In the genomic region with DNA sequence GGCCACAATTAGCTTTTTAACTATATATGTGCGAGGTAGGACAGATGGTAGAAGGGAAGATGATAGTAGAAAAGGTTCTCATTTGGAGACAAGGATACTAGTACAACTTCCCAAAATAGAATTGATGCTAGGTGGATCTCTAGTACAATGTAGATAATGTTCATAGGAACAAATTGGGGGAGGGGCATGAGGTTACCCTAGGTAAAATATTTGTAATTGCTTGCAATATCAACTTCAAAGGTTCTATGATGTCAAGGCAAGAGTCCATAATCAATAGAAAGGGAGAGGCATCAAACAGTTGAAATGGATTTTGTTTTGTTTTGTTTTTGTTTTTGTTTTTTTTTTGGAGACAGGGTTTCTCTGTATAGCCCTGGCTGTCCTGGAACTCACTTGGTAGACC, we compare ENCODE assay signal across 29 mouse cellular contexts. TPM values are rescaled to one million over a fixed set of nuclear protein-coding genes. Genes with fewer than 3 reads are reported as not detected.
"Had no signal": no experiment of that assay in that cellular context is flagged by ENCODE, and none has a peak within 500 bp of the region (broad histone marks: within the 10 kb centered on the region; RNA-seq: fewer than 3 reads in every experiment).

No protein-coding gene starts in this region.

- H3K4me1 ChIP-seq: embryonic facial prominence, embryonic 10.5 days; embryonic facial prominence, embryonic 12.5 days; embryonic facial prominence, embryonic 13.5 days; embryonic facial prominence, embryonic 15.5 days; forebrain, embryonic 10.5 days; forebrain, embryonic 12.5 days; forebrain, embryonic 13.5 days; forebrain, embryonic 15.5 days had no signal

- H3K4me2 ChIP-seq: embryonic facial prominence, embryonic 12.5 days; embryonic facial prominence, embryonic 13.5 days; embryonic facial prominence, embryonic 15.5 days; forebrain, embryonic 12.5 days; forebrain, embryonic 13.5 days; forebrain, embryonic 15.5 days had no signal

- H3K4me3 ChIP-seq: embryonic facial prominence, embryonic 10.5 days; embryonic facial prominence, embryonic 12.5 days; embryonic facial prominence, embryonic 13.5 days; embryonic facial prominence, embryonic 15.5 days; erythroblast, embryonic 14.5 days; forebrain, embryonic 10.5 days; forebrain, embryonic 12.5 days; forebrain, embryonic 13.5 days; forebrain, embryonic 15.5 days; gastrocnemius, adult 2 months; heart, adult 2 months had no signal

- ATAC-seq: forebrain, embryonic 13.5 days; forebrain, embryonic 14.5 days; forebrain, embryonic 15.5 days; forebrain, embryonic 16.5 days; forebrain, postnatal 0 days had no signal

- H3K27me3 ChIP-seq: embryonic facial prominence, embryonic 12.5 days; embryonic facial prominence, embryonic 13.5 days; embryonic facial prominence, embryonic 15.5 days; forebrain, embryonic 12.5 days; forebrain, embryonic 13.5 days; forebrain, embryonic 15.5 days had no signal

- H3K9ac ChIP-seq: embryonic facial prominence, embryonic 12.5 days; embryonic facial prominence, embryonic 13.5 days; embryonic facial prominence, embryonic 15.5 days; forebrain, embryonic 12.5 days; forebrain, embryonic 13.5 days; forebrain, embryonic 15.5 days; forebrain, postnatal 0 days had no signal

- H3K36me3 ChIP-seq: embryonic facial prominence, embryonic 10.5 days; embryonic facial prominence, embryonic 12.5 days; embryonic facial prominence, embryonic 13.5 days; embryonic facial prominence, embryonic 15.5 days; forebrain, embryonic 10.5 days; forebrain, embryonic 12.5 days; forebrain, embryonic 15.5 days had no signal

- H3K27ac ChIP-seq: embryonic facial prominence, embryonic 10.5 days; embryonic facial prominence, embryonic 12.5 days; embryonic facial prominence, embryonic 13.5 days; embryonic facial prominence, embryonic 15.5 days; forebrain, embryonic 10.5 days; forebrain, embryonic 12.5 days; forebrain, embryonic 13.5 days; forebrain, embryonic 15.5 days; gastrocnemius, adult 2 months; heart, adult 2 months had no signal

- H3K9me3 ChIP-seq: embryonic facial prominence, embryonic 10.5 days; embryonic facial prominence, embryonic 12.5 days; embryonic facial prominence, embryonic 13.5 days; embryonic facial prominence, embryonic 15.5 days; forebrain, embryonic 10.5 days; forebrain, embryonic 12.5 days; forebrain, embryonic 13.5 days; forebrain, embryonic 15.5 days had no signal

- DNase-seq: cerebellum, adult 8-10 months; cerebellum, adult 9-10 months; cerebellum, adult 9-11 months; cerebellum, postnatal 10 days; cerebellum, postnatal 14 days; cerebellum, postnatal 25 days; cerebellum, postnatal 36 days; embryo, embryonic 11 days; forebrain, postnatal 0 days; gastrocnemius, adult 2 months; gastrocnemius, postnatal 10 days; gastrocnemius, postnatal 14 days; gastrocnemius, postnatal 25 days; gastrocnemius, postnatal 36 days; heart, adult 18-20 months; heart, adult 2 months had no signal

RNA-seq across cellular contexts. Expression of gene Abcc2, which starts 12.0 kb away (rescaled TPM):
- total RNA-seq: forebrain, postnatal 0 days; gastrocnemius, adult 2 months; gastrocnemius, postnatal 14 days; gastrocnemius, postnatal 25 days; gastrocnemius, postnatal 36 days; heart, adult 18-20 months; heart, adult 2 months; heart, adult 8-10 months had no signal
- polyA plus RNA-seq: embryonic facial prominence, embryonic 10.5 days; forebrain, embryonic 10.5 days; forebrain, embryonic 11.5 days; forebrain, embryonic 12.5 days; forebrain, embryonic 13.5 days; forebrain, embryonic 14.5 days; forebrain, embryonic 15.5 days; forebrain, embryonic 16.5 days had no signal
